Mouse (Mus musculus): ENCODE results near the gene Adk.

DNA sequence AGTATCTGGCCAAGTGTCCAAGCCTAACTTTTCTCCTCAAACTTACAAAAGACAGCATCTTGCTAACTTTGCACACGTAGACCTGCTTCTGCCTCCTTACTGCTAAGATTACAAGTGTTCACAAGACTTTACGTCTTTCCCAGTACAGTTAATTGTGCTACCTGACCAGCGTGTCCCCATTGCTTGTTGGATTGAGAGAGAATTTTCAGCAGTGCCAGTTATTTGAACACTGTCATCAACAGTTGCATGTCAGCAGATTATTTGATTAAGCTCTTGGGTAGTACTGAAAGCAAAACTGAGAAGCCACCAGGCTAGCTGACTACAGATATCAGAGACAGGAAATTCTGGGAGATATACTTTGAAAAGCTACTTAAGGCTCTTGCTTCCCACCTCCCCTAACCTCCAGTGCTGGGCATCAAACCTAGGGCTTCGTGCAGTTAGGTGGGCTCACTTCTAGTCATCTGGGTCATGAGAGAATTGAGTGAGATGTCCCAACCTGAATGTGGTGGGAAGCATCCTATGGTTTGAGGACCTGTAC lies 50.4 kb downstream of the Adk start:
- TF ChIP-seq TAL1 (IDR thresholded peaks at IDR 0.05; ENCODE audit: low read length), result no peak
- no peak for TF ChIP-seq GATA1 (IDR thresholded peaks at IDR 0.05; ENCODE audit: low read length)

Data from erythroblast, embryonic 14.5 days (primary cell).